Mouse (Mus musculus) hindbrain, embryonic 12.5 days (tissue): ENCODE measurements around the gene Cgrrf1. TPM values are rescaled to one million over a fixed set of nuclear protein-coding genes. Genes with fewer than 3 reads are reported as not detected.
A peak's percentile ranks its signal among the peaks of the same experiment; 100 is the strongest.

ENCODE experiments used
- ATAC-seq: fragments of 200-750 bp; cut with Nextera tagmentation; 2 replicates; pipeline ENCODE4 v1.8.0; 2017; ENCODE audit warnings: moderate TSS enrichment; ENCODE audit not compliant: low FRiP score
- H3K27ac ChIP-seq: fragments of 300-500 bp; sonication (generic); 2 replicates; pipeline ENCODE4 v1.5.1; 2016; ENCODE audit warnings: mild to moderate bottlenecking
- H3K27me3 ChIP-seq: fragments of 300-500 bp; sonication (generic); 2 replicates; pipeline ENCODE4 v1.6.1; 2016; ENCODE audit warnings: mild to moderate bottlenecking
- H3K36me3 ChIP-seq: fragments of 300-500 bp; sonication (generic); 2 replicates; pipeline ENCODE4 v1.6.1; 2016; ENCODE audit warnings: mild to moderate bottlenecking
- H3K4me1 ChIP-seq: fragments of 300-500 bp; sonication (generic); 2 replicates; pipeline ENCODE4 v1.6.1; 2016
- H3K4me2 ChIP-seq: fragments of 300-500 bp; sonication (generic); replicated peaks from 2 replicates; pipeline ENCODE4 v1.6.1; 2016; ENCODE audit warnings: mild to moderate bottlenecking
- H3K4me3 ChIP-seq: fragments of 300-500 bp; sonication (generic); 2 replicates; pipeline ENCODE4 v1.5.1; 2016; ENCODE audit warnings: mild to moderate bottlenecking
- H3K9ac ChIP-seq: fragments of 300-500 bp; sonication (generic); 2 replicates; pipeline ENCODE4 v1.6.1; 2016; ENCODE audit warnings: mild to moderate bottlenecking, moderate library complexity
- H3K9me3 ChIP-seq: fragments of 300-500 bp; sonication (generic); replicated peaks from 2 replicates; pipeline ENCODE4 v1.6.1; 2016; ENCODE audit warnings: mild to moderate bottlenecking
- WGBS: fragments of 180-500 bp; shearing (Covaris S2); methylation state at CpG from one replicate; pipeline ENCODE4 v1.1.7; 2016; 5-methylcytosine and 5-hydroxymethylcytosine counted together
- polyA plus RNA-seq: library from polyadenylated mRNA; unstranded; fragments of >200 nt; fragmentation: Nextera tagmentation; extraction: Ambion mirVana; gene quantifications from 2 replicates; pipeline ENCODE4 v1.2.1, GENCODE M21; 2016

Gene Cgrrf1
- polyA plus RNA-seq, 1 experiment from 2014 or later: 26.4 TPM

DNA sequence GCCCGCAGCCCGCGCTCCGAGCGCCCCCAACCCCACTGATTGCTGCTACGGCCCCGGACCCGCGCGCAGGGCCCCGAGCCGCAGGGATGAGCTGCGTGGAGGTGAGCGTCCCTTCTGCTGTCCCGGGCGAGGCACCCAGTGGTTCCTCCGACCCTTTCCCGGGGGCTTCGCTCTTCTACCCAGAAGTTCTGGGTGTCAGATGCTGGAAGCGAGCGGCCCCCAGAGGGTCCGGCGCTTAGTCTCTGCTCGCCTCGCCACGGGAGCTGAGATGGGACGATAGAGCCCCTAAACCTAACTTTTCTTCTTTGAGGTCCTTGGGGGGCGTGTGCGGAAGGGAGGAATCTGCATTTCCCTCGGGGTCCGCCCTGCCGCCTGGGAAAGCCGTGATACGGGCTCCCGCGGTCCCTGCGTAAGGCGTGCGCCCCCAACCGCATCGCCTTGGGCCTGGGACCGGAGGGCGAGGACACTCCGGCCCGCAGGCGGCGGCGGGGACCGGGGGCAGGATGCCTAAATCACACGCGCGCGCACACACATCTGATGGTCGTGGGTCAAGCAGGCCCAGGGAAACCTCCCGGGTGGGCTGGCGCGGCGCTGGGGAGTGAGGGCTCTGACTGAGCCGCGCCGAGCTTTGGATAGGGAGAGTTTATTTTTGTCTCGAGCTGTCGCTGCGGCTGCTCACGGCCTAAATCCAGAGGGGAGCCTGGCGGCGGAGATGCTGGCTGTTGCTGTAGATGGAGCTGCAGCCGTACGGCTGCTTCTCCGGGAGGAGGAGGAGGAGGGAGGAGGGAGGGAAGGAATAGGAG is 51.3 kb downstream of the Cgrrf1 start:
- peak; percentile 20 for ATAC-seq
- Histone ChIP-seq H3K27me3 (peaks cover 10% of the 10 kb centered on the region), H3K9me3 (no peaks in the 10 kb centered on the region), H3K9ac (peak overlapping the region; percentile 72), H3K4me1 (peaks cover 15% of the 10 kb centered on the region), H3K27ac (peak overlapping the region; percentile 74), H3K4me3 (peak overlapping the region; percentile 62), H3K4me2 (peak overlapping the region; percentile 97), H3K36me3 (no peaks in the 10 kb centered on the region)
- WGBS: under 1% methylated on average over 66 of the region's 70 CpGs

- peaks cover 15% of the 10 kb centered on the region for H3K4me1 ChIP-seq
- peak; percentile 14; the same call in 1 of the 2 replicates for ATAC-seq
- H3K4me2 ChIP-seq: peak overlapping the region; percentile 97
- peaks cover 10% of the 10 kb centered on the region for H3K27me3 ChIP-seq
- no peaks in the 10 kb centered on the region for H3K36me3 ChIP-seq
- H3K9me3 ChIP-seq: no peaks in the 10 kb centered on the region
- H3K9ac ChIP-seq: peak overlapping the region; percentile 72
- WGBS: under 1% methylated on average over 29 of the region's 29 CpGs
- peak overlapping the region; percentile 62 for H3K4me3 ChIP-seq
- peak overlapping the region; percentile 74 for H3K27ac ChIP-seq
These were observed 52.0 kb downstream of the Cgrrf1 start for GRCm38 (mm10) chr14:46883871-46884441.

DNA sequence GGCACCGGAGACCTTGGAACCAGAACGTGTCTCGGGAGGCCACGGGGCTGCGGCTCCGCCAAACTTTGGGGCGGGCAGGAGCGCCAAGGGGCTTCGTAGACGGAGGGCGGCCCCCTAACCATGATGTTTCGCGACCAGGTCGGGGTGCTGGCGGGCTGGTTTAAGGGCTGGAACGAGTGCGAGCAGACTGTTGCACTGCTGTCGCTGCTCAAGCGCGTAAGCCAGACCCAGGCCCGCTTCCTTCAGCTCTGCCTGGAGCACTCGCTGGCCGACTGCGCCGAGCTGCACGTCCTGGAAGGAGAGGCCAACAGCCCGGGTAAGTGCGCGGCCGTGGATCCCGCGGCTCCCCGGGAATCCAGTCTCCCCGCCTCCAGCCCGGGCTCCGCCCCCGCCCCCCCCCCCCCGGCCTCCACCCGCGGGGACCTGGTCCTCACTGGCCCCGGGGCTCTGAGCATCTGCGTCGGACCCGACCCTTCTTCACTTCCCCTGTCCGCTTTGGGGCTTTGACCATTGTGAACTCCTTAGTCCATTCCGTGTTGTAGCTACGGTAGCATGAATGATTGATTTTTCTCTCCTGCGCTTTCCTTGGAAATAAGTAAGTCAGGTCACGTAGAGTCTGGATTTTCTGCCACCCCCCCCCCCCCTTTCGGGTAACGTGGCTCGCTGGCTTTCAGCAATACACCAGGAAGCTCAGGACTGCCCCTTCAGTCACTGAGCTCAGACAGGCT is 52.9 kb downstream of the Cgrrf1 start:
- H3K4me1 ChIP-seq: peaks cover 15% of the 10 kb centered on the region
- peak overlapping the region; percentile 97 for H3K4me2 ChIP-seq
- peaks cover 10% of the 10 kb centered on the region for H3K27me3 ChIP-seq
- ATAC-seq: peak; percentile 70
- no peaks in the 10 kb centered on the region for H3K9me3 ChIP-seq
- H3K4me3 ChIP-seq: peak overlapping the region; percentile 62
- peak overlapping the region; percentile 72 for H3K9ac ChIP-seq
- H3K36me3 ChIP-seq: no peaks in the 10 kb centered on the region
- WGBS: under 1% methylated on average over 45 of the region's 52 CpGs
- H3K27ac ChIP-seq: peak overlapping the region; percentile 85

- peaks cover 15% of the 10 kb centered on the region for H3K4me1 ChIP-seq
- peak overlapping the region; percentile 97 for H3K4me2 ChIP-seq
- peak overlapping the region; percentile 62 for H3K4me3 ChIP-seq
- WGBS: 1% methylated on average over 7 of the region's 7 CpGs
- H3K27me3 ChIP-seq: peaks cover 10% of the 10 kb centered on the region
- H3K27ac ChIP-seq: peak overlapping the region; percentile 85
- ATAC-seq: peak; percentile 27; the same call in 1 of the 2 replicates
- peak overlapping the region; percentile 72; the same call in 1 of the 2 replicates for H3K9ac ChIP-seq
- no peaks in the 10 kb centered on the region for H3K9me3 ChIP-seq
- no peaks in the 10 kb centered on the region for H3K36me3 ChIP-seq
These were observed 53.5 kb downstream of the Cgrrf1 start for GRCm38 (mm10) chr14:46885429-46885755.

DNA sequence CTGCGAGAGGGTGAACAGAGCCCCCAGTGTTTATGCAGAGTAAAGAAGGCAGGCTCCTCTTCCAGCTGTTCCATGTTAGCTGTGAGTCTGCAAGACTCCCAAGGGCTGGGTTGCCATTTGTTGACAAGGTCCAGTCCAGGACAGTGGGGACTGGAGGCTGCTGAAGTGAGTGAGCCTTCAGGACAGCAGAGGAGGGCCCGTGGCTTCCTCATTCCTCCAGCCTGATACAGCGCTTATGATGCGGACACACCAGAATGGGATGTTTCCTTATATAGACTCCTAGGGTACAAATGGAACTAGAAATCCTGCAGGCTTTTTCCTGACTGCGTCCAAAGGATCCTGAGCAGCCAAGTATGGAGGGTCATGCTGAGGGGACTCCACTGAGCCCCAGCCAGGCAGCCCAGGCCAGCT is 54.0 kb downstream of the Cgrrf1 start:
- 29% methylated on average over 5 of the region's 5 CpGs for WGBS
- Histone ChIP-seq H3K4me1 (peaks cover 15% of the 10 kb centered on the region), H3K27ac (no peak overlapping the region), H3K36me3 (no peaks in the 10 kb centered on the region), H3K4me3 (peak overlapping the region; percentile 62), H3K4me2 (peak overlapping the region; percentile 97), H3K27me3 (peaks cover 10% of the 10 kb centered on the region), H3K9ac (peak overlapping the region; percentile 18; the same call in 1 of the 2 replicates), H3K9me3 (no peaks in the 10 kb centered on the region)
- no peak for ATAC-seq

DNA sequence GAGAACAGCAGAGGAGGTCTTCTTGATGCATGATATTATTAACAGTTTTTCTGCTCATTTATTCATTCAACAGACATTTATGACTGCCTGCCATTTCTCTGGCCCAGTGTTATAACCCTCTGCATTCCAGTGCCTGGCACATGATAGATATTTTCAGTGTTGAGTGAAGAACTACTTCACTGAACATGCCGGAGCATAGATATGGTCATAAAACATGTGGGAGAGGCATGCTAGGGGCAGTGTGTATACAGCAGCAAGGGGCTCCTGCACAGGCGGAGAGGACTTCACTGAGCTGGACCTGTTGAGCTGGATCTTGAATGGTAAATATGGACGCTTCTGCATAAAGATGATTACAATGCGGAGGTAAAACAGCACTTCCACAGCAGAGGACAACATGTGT is 57.2 kb downstream of the Cgrrf1 start:
- no peak overlapping the region for H3K4me3 ChIP-seq
- no peak for ATAC-seq
- no peaks in the 10 kb centered on the region for H3K36me3 ChIP-seq
- no peak overlapping the region for H3K9ac ChIP-seq
- H3K9me3 ChIP-seq: no peaks in the 10 kb centered on the region
- WGBS: 93% methylated on average over 4 of the region's 4 CpGs
- no peaks in the 10 kb centered on the region for H3K27me3 ChIP-seq
- H3K4me1 ChIP-seq: peaks cover 7% of the 10 kb centered on the region; the same call in 1 of the 2 replicates
- no peak overlapping the region for H3K4me2 ChIP-seq
- no peak overlapping the region for H3K27ac ChIP-seq

GRCm38 (mm10) chr14:46893961-46894360 is 62.0 kb downstream of the Cgrrf1 start:
- 82% methylated on average over 10 of the region's 10 CpGs for WGBS
- ATAC-seq: no peak

DNA sequence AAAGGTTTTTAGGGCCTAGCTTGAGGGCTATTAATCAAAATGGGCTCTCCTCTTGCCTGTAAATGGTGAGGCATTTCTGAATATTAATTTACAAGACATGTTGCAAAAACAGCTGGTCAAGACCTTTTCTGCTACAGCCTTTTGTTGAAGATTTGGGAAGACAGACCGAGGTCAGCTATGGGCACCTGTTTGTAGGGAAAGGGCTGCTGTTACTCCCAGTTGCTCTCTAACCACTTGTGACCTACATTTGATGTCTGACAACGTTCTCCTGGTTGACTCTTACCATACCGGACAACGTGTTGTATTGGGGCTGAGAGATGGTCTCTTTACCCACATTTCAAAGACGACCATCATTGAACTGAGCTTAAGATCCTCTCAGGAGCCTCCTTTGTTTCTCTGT is 66.0 kb downstream of the Cgrrf1 start:
- 87% methylated on average over 5 of the region's 5 CpGs for WGBS
- Histone ChIP-seq H3K27me3 (no peaks in the 10 kb centered on the region), H3K4me2 (no peak overlapping the region), H3K36me3 (no peaks in the 10 kb centered on the region), H3K4me1 (no peaks in the 10 kb centered on the region), H3K9ac (no peak overlapping the region), H3K9me3 (no peaks in the 10 kb centered on the region), H3K27ac (no peak overlapping the region), H3K4me3 (no peak overlapping the region)
- ATAC-seq: no peak

More at GRCm38 (mm10) chr14:46893961-46894360, 62.0 kb downstream of the Cgrrf1 start:
- Histone ChIP-seq H3K27me3 (no peaks in the 10 kb centered on the region), H3K9me3 (no peaks in the 10 kb centered on the region), H3K4me1 (no peaks in the 10 kb centered on the region), H3K9ac (no peak overlapping the region), H3K4me3 (no peak overlapping the region), H3K4me2 (no peak overlapping the region), H3K27ac (no peak overlapping the region), H3K36me3 (no peaks in the 10 kb centered on the region)

DNA sequence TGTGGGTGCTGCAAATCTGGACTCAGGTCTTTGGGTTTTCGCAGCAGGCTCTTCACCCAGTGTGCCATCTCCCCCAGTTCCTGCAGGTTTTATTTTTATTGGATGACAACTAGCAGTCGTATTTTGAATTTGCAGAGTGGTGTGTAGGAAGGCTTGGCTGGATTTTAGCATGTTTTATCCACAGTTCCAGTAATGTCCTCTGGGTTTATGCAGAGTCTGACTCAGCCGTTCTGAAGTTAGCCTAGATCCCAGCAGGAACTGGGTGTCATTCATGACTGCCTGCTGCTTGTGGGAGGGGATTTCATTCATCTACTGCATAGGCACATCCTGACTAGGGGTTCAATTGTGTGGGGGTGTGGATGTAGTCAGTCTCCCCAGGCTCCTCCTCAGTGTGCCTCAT is 66.7 kb downstream of the Cgrrf1 start:
- no peak for ATAC-seq
- H3K36me3 ChIP-seq: no peaks in the 10 kb centered on the region
- no peaks in the 10 kb centered on the region for H3K27me3 ChIP-seq
- H3K4me2 ChIP-seq: no peak overlapping the region
- no peaks in the 10 kb centered on the region for H3K4me1 ChIP-seq
- no peak overlapping the region for H3K4me3 ChIP-seq
- no peak overlapping the region for H3K27ac ChIP-seq
- no peaks in the 10 kb centered on the region for H3K9me3 ChIP-seq
- H3K9ac ChIP-seq: no peak overlapping the region
- 64% methylated on average over 3 of the region's 3 CpGs for whole genome bisulfite sequencing

GRCm38 (mm10) chr14:46902498-46903087 is 70.7 kb downstream of the Cgrrf1 start:
- Histone ChIP-seq H3K36me3 (no peaks in the 10 kb centered on the region), H3K4me2 (no peak overlapping the region), H3K27ac (no peak overlapping the region), H3K4me1 (no peaks in the 10 kb centered on the region), H3K9ac (no peak overlapping the region), H3K4me3 (no peak overlapping the region), H3K9me3 (no peaks in the 10 kb centered on the region), H3K27me3 (no peaks in the 10 kb centered on the region)
- no peak for ATAC-seq
- WGBS: 92% methylated on average over 9 of the region's 9 CpGs
